Mouse (Mus musculus): ENCODE data around the gene Wdr86.
"Not testable (repeated sequence)": the region's sequence is repeated elsewhere in the genome, so short reads cannot be mapped to it uniquely, and the experiment has no call there.

The Wdr86 gene

DNA sequence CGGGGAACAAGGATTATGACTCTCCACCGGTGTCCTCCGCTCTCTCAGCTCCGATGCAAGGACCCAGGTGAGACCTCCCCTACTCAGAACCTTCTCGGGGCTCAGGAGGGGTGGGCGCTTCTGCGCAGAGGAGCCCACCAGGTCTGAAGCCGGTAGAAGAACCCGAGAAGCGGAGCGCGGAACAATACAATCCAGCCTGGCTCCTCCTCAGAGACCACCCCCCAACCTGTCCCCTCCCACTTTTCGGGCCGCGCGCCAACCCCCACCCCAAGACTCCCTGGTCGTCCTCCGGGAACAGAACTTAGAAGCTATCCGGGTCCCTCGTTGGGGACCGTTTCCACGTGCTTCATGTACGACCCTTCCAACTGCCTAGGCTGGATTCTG lies at the start of gene Wdr86:
Gene Wdr86, minus strand, starts transcription at position 240 of the 384 bp plus-strand sequence.
- DNase-seq (ENCODE audit: low spot score in 2 of 2), result no peak

DNA sequence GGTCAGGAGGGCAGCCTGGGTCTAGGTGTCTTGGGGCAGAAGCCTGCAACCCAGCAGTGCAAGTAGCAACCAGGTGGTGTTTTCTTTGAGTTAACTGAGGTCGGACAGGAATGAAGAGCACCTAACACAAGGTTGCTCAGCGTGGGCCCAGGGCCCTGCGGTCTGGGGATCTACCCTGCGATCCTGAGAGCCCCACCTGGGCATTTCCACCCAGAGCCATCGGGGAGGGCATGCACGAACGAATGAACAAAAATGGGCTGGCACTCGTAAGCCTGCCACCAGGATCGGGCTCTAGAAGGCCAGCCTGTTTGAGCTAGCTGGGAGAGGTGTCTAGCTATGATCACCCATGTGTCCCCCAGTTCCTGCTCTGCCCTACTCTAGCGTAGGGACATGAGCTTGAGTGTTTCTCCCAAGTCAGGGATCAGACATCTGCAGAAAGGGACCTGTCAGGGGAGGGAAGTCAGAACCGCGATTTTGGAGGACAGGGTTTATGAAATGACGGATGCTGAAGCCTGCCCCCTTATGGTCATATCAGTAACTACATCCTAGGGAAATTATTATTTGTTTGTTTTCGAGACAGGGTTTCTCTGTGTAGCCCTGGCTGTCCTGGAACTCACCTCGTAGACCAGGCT lies 49.5 kb upstream of the Wdr86 start:
- peak in 1 of 2 experiments; percentile 13 for DNase-seq (ENCODE audit: low spot score in 2 of 2)

DNA sequence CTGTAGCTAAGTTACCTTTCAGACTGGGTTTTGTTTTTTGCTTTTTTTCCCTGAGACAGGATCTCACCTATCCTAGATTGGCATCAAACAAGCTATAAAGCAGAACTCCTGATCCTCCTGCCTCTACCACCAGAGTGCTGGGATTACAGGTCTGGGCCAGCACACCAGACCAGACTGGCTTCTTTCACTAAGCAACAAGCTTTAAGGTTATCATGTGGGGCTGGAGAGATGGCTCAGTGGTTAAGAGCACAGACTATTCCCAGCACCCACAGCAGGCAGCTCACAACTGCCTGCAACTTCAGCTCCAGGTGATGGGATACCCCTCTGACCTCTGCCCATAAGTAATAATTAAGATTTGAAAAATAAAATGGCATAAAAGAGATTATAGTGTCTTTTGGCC lies 48.8 kb upstream of the Wdr86 start:
- DNase-seq (ENCODE audit: low spot score in 2 of 2), result no peak

DNA sequence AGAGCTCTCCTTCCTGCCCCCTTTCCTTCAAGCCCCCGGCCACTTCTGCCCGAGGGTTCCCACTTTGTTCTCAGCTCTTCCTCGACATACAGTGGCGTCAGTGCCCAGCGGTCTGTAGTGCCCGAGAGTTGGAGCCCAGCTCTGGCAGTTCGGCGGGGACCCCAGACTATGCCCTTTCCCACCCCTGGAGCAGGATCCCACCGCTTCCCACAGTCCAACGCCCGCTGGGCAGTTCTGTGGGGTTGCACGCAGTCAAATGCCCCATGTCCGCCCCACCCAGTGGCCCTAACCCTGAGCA lies 48.3 kb upstream of the Wdr86 start:
- DNase-seq (ENCODE audit: low spot score in 2 of 2), result no peak

DNA sequence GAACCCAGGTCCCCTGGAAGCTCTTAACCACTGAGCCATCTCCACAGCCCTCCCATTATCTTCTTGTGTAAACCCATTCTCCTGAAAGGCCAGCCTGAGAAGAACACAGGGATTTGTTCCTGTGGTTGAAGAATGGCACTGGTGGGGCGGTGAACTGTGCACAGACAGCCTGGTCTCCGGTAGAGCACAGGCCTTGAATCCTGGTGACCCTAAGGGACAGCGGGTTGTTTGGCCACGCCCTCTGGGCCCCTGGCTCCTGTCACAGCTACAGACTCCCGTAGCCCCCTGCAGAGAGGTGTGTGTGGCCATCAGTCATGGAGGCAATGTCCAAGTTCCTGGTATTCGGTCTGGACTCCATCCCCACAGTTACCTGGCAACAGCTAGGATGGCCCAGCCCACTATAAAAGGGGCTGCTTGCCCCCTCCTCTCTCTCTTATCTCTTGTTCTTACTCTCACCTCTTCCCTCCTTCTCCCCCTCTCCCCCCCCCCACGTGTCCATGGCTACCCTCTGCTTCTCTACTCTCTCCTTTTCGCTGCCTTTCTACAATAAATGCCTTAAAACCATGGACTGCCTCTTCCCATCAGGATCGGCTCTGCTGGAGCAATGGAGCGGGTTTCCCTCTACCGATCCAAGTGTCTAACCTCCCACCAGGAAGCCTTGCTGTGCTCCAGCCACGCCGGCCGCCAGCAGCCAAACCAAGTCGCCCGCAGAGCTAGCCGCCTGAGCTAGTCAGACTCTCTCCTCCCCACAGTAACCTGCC lies 47.7 kb upstream of the Wdr86 start:
- no peak for DNase-seq (ENCODE audit: low spot score in 2 of 2)

DNA sequence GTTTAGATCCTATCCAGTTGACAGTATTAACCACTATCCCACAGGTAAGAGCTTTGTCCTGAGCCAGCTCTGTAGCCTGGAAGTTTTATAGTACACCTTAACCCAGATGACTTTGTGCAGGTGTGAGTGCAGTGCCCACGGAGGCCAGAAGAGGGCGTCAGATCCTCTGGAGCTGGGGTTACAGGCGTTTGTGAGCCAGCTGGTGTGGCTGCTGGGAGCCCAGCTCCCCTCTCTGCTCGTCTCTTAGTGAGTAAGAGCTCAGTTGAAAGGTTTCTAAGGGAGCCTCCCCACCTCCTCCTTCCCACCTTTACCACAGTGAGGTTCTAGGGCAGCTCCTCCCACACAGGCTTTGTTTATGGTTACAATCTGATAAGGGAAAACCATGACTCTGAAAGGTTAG lies 46.2 kb upstream of the Wdr86 start:
- DNase-seq (ENCODE audit: low spot score in 2 of 2), result no peak

DNA sequence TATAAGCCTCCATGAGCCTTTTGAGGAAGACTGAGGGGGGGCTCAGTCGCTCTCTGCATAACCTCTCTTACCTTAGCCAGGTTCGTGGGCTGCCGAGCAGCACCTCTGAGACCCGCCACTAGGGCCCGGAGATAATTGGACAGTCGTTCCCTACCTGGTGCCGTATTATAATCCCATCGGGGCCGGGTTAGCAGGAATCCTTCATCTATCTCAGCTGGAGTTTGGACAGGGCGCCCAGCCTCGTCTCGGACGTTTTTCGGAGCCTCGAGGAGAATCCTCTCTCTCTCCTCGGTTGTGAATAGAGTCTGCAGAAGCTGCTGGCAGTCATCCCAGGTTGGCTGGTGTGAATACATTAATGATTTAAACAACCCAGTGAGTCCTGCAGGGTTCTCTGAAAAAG lies 44.0 kb upstream of the Wdr86 start:
- not testable (repeated sequence) for DNase-seq (ENCODE audit: low spot score in 2 of 2)

DNA sequence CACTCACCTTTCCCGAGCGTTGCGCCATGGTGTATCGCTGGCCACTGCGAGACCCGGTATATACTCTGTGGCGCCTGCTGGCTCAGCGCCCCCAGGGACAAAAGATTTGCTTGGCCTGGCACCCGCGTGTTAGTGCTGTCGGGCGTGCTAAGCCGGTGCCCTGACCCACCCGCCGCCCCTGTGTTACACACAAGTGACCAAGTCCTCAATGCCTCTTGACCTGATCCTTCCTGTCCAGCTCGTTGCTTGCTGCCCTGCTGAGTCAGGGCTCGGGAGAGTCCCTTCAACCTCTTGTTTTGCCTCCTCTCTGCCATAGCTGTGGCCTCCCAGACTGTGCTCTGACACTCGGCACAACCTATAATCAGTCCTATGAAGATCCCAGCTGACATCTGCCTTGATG lies 27.3 kb upstream of the Wdr86 start, which contains the start of gene Crygn:
Gene Crygn, minus strand, starts transcription at position 193 of the 400 bp plus-strand sequence.
- no peak for DNase-seq (ENCODE audit: low spot score in 2 of 2)

DNA sequence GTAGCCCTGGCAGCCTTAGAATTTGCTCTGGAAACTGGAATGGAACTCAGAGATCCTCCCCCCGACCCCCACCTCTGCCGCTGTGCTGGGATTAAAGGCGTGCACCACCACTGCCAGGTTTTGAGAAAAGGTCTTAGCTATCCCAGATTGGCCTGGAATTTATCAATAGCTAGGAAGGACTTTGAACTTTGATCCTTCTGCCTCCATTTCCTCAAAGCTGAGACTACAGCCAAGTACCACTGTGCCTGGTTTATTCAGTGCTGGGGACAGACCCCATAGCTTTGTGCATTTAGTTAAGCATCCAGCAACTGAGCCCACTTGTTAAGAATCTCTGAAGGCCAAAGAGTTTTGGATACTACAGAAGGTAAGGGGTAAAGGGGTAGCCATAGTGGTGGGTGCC lies 26.4 kb upstream of the Wdr86 start:
- no peak for DNase-seq (ENCODE audit: low spot score in 2 of 2)

DNA sequence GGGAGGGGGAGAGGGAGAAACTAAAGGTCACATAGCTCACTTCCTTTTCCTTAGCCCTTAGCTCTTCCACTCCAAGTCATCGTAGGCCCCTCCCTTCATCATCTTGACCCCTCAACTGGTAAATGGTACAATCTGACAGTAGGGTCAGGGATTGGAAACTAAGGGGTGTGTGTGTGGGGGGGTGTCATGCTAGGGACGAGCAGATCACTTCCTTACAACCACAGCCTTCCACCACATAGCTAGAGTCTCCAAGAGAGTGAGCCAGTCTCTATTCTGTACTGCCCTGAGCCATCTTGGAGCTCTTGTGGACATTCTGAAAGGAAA lies 21.6 kb upstream of the Wdr86 start:
- DNase-seq (ENCODE audit: low spot score in 2 of 2), result peak in 1 of 2 experiments; percentile 31

DNA sequence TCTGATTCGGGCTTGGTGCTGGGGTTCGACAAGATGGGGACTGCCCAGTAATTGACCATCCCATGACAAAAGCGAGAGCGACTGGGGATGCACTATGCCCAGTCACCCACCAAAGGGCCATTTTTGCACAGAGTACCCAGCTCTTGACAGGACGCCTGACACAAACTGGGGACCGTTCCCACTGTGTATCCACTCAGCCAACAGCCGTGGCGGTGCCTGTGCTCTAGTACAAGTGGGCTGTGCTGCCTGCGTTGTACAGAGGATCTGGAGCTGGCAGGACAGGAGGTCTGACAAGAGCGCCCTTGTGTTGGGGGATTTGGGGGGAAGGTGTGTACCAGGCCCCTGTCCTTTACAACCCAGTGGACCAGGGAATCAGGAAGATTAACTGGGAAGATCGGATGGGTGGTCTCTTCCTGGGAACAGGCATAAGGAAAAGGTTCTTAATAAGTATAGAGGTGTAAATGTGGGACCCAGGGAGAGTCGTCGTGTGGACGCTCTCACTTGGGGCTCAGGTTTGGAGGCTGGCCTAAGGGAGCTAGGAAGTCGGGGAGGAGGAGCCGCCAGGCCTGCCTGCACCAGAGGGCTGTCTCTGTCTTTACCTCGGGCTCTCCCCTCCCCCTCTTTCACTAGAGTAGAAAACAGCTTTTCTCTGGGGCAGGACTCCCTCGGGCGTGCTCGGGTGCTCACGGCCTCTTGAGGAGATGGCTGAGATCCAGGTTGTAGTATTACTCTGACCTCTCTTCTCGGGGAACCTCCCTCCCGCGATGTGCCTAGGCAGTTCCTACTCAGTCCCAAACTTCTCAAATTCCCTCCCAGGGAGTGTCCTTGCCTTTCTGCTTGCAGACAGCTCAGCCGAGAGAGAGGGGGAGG lies 21.0 kb upstream of the Wdr86 start:
- DNase-seq (ENCODE audit: low spot score in 2 of 2), result peak; percentile 56 to 59

DNA sequence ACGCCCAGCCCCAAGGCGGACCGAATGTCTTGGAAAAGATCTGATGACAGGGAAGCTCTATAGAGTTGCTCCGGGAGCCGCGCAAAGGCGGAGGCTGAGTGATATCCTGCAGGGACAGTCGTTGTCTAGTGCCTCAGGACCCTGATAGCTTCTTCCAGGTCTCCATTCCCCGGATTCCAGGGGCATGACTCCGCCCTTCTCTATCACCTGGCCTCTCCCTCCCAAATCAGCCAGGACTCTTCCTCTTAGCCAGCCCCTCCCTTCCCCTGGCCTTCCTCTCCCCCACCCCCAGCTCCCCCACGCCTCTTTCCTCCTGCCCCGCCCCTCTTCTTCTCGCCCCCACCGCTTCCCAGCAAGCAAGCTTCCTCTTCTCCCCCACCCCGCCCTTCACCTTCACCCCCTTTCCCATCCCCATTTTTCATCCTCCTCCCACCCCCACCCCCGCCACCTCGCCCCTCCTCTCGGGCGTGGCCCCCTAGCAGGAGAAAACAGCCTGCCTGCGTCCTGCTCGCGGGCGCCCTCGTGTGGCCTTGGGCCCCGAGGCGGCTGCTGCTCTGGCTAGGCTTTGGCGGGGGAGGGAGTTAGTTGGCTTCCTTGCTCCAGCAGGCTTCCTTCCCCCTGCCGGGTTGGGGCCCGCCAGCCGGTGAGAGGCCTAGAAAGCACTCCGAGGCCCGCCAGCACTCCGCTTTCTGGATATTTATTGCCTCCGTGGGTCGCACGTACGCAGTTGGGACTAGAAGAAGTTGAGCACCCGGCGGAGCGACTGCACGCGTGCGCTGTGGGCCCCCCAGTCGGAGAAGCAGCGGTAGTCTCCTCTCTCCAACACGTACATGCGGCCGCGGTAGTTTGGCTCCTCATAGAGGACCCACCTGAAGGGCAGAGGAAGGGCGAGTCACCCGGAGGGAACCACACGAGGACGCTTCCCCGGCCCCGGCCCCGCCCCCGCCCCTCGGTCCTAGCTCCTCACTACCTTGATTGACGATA lies 20.1 kb upstream of the Wdr86 start:
- peak; percentile 80 to 81 for DNase-seq (ENCODE audit: low spot score in 2 of 2)

DNA sequence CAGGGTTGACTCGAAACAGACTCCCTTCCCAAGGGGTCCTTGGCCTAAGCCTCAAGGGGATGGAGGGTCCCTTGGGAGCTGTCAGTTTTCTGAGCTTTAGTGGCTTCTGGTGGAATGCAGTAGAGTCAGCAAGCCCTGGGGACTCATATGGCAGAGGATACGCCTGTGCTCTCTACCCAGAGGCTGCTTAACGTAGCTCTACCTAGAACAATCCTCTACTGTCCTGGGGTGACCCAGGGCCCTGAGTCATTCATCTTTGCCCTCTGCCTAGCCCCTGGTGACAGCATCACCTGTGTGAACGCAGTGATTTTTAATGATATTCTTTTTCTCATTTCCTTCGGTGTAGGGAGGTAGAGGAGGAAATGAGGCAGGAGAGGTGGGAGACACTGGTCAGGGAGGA lies 19.2 kb upstream of the Wdr86 start:
- no peak for DNase-seq (ENCODE audit: low spot score in 2 of 2)

DNA sequence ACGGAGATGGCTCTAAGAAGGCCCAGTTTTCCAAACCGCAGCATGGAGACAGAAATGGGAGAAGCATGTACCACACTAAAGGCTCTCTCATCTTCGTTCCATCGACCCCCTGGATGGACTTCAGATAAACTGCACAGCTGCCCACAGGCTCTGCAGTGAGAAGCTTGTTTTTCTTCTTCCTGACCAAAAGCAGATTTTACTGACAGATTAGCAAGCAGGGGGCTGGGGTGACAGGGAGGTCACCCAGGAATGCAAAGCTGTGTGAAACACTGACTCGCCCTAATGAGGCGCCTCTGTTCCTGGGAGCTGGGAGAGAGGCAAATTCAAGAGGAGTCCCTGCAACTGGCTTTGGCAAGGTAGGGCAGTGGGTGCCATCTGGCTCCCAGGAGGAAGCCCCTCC lies 17.0 kb upstream of the Wdr86 start:
- DNase-seq (ENCODE audit: low spot score in 2 of 2), result no peak

DNA sequence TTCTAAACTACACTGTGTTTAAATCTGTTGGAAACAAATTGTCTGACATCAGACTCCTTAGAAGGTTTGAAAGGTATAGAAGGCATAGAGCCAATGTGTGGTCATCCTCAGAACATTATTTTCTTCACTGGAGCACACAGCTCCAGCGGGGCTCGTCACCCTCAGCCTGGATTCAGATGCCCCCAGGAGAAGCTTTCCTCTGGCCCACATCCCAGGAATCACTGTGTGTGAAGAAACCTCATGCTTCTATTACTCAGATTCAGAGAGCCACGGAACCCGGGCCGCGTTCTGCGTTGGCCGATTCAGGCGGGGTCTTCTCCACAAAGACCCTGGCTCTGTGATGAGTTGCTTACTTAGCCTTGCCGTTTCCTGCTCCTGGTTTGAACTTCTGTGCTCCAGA lies 13.4 kb upstream of the Wdr86 start:
- DNase-seq (ENCODE audit: low spot score in 2 of 2), result no peak

DNA sequence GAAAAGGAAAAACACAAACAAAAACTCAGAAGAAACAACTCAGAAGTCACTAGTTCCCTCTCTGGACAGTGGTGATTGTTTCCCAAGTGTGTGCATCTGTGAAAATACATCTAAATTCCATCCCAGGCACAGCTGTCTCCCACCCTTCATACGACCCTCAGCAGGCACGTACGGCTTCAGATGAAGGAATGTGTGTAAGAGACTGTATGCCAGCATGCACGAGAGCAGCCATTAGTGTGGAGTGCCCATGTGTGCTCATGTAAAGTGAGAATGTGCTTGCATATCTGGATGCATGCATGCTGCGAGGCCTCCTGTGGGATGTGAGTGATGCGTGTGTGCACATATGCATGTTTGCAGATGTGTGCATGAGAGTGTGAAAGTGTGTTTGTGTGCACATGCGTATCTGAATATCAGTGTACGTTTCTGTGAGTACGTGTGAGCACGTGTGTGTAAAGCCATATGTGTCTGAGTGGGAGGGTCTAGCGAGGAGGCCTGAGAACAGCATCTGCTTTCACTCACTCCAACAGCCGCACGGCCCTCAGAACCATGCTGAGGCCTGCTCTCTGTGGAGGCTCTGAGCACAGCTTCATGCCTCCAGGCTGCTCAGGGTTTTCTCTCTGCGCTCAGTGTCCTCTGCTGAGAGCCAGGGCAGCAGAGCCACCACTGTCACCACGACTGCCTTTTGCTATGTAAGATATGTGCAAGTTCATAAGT lies 10.8 kb upstream of the Wdr86 start:
- DNase-seq (ENCODE audit: low spot score in 2 of 2), result no peak

DNA sequence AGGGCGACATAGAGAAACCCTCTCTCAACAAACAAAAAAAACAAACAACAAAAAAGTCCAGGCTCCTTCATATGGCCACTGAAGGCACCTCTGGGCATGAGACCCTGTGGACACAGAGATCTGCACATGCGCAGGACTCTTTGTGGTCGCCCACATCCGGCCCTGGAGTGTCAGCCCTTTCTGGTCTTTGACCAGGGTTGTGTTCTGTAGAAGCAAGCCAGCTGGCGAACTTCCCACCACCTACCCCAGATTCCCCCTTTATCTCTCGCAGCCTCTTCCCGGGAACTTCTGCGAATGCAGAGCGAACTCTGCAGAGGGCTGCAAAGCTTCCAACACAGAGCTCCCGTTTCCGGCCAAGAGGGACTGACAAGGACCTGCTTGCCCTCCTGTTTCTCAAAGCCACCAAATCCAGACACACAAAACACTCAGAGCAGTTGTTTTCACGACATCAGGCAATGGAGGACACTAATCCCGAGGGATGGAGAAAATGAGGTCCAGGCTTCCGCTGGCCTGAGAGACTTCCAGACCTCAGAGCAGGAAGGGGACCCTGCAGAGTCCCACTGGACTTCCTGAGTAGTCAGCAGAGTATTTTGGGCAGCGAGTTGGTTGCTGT lies 8.7 kb upstream of the Wdr86 start:
- DNase-seq (ENCODE audit: low spot score in 2 of 2), result peak; percentile 78 to 80

DNA sequence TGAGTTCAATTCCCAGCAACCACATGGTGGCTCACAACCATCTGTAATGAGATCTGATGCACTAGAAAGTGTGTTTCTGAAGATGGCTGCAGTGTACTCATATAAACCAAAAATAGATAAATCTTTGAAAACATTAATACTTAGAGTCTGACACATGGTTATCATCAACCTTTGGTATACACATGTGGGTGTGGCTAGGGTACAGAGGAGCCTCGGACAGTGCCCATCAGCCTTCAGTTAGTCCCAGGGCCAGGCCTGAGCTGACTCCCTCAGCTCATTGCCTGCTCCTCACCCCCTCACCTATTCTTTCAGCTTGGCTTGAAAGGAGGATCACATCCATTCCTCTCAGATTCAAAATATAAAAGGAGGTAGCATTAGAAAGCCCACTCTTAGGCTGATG lies 8.0 kb upstream of the Wdr86 start:
- DNase-seq (ENCODE audit: low spot score in 2 of 2), result no peak

DNA sequence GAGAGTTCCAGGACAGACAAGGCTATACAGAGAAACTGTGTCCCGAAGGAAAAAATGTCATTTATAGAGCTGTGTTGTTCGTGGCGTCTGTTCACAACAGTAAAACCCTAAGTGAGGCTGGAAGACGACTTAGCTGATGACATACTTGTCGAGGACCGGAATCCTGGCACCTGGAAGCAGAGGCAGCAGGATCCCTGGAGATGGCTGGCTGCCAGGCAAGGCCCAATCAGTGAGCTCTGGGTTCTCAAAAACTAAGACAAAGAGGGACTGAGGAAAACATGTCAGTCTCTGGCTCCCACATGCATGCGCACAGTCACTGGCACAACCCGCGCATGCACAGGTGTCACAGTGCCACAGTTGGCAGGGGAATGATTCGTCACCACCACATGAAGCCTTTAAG lies 7.1 kb upstream of the Wdr86 start:
- no peak for DNase-seq (ENCODE audit: low spot score in 2 of 2)

DNA sequence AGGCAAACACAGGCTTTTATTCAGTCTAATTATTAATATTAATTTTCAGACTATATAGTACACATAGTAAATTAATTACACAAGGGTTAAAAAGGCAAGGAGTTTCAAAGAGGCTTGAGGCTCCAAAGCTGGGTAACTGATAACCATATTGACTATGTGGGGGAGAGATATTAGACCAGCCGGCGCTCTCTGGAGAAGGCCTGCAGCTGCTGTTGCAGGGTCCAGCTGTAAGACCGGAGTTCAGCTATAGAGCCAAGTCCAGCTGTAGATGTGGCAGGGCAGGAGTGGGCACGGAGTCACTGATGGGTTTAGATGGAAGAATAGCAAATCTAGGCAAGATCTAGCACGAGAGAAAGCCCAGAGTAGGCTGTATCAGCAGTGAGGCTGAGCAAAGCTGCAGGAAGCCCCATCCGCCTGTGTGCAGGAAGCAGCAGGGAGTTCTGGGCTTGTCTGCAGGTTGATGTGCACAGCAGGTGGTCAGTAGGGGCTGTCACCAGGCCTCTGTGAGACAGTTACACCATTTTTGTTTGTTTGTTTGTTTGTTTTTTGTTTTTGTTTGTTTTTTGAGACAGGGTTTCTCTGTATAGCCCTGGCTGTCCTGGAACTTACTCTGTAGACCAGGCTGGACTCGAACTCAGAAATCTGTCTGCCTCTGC lies 3.4 kb upstream of the Wdr86 start:
- no peak for DNase-seq (ENCODE audit: low spot score in 2 of 2)

All from spleen, postnatal 36 days (tissue).